Mouse (Mus musculus) embryo, embryonic 10.5 days (tissue): ENCODE data around the gene N4bp3.
"Not testable (repeated sequence)": the region's sequence is repeated elsewhere in the genome, so short reads cannot be mapped to it uniquely, and the experiment has no call there.

Source experiments
- DNase-seq: peaks from one replicate; pipeline ENCODE4 v3.0.0-alpha.2; 2015; ENCODE audit warnings: low spot score

The N4bp3 gene

GRCm38 (mm10) chr11:51653736-51654135 lies 3.1 kb upstream of the N4bp3 start:
- no peak for DNase-seq

GRCm38 (mm10) chr11:51652889-51653418 lies 2.3 kb upstream of the N4bp3 start:
- DNase-seq = no peak

GRCm38 (mm10) chr11:51650261-51650660 lies 381 bp downstream of the N4bp3 start:
- peak; percentile 30 for DNase-seq

GRCm38 (mm10) chr11:51649889-51650199 lies 798 bp downstream of the N4bp3 start:
- DNase-seq = peak; percentile 60

- peak; percentile 19 for DNase-seq
Measured at GRCm38 (mm10) chr11:51649111-51649888, 1.3 kb downstream of the N4bp3 start.

GRCm38 (mm10) chr11:51648566-51648965 lies 2.1 kb downstream of the N4bp3 start:
- DNase-seq = peak; percentile 90

GRCm38 (mm10) chr11:51646751-51647667 lies 3.6 kb downstream of the N4bp3 start:
- peak; percentile 27 for DNase-seq

GRCm38 (mm10) chr11:51646245-51646644 lies 4.4 kb downstream of the N4bp3 start:
- DNase-seq = no peak

- no peak for DNase-seq
Measured at GRCm38 (mm10) chr11:51645293-51645692, 5.3 kb downstream of the N4bp3 start.

GRCm38 (mm10) chr11:51644217-51644616 lies 6.4 kb downstream of the N4bp3 start:
- DNase-seq = no peak

- DNase-seq = no peak
Measured at GRCm38 (mm10) chr11:51643761-51644160, 6.9 kb downstream of the N4bp3 start.

GRCm38 (mm10) chr11:51643202-51643601 lies 7.4 kb downstream of the N4bp3 start:
- no peak for DNase-seq

- DNase-seq = no peak
Measured at GRCm38 (mm10) chr11:51640748-51641147, 9.9 kb downstream of the N4bp3 start.

- no peak for DNase-seq
Measured at GRCm38 (mm10) chr11:51638497-51638896, 12.1 kb downstream of the N4bp3 start.

- DNase-seq = peak; percentile 81
Measured at GRCm38 (mm10) chr11:51637971-51638414, 12.6 kb downstream of the N4bp3 start.

GRCm38 (mm10) chr11:51636323-51636684 lies 14.3 kb downstream of the N4bp3 start:
- DNase-seq = peak; percentile 85

- peak; percentile 86 for DNase-seq
Measured at GRCm38 (mm10) chr11:51635525-51636322, 14.9 kb downstream of the N4bp3 start, which contains the start of gene Rmnd5b. Gene Rmnd5b, minus strand, starts transcription at chr11:51635896.

- no peak for DNase-seq
Measured at GRCm38 (mm10) chr11:51635127-51635524, 15.5 kb downstream of the N4bp3 start.

- DNase-seq = no peak
Measured at GRCm38 (mm10) chr11:51633721-51634120, 16.9 kb downstream of the N4bp3 start.

- not testable (repeated sequence) for DNase-seq
Measured at GRCm38 (mm10) chr11:51633200-51633599, 17.4 kb downstream of the N4bp3 start.

- no peak for DNase-seq
Measured at GRCm38 (mm10) chr11:51632130-51632753, 18.4 kb downstream of the N4bp3 start.
